Mouse (Mus musculus): Measurements from ENCODE around the gene Selenof. TPM values are rescaled to one million over a fixed set of nuclear protein-coding genes. Genes with fewer than 3 reads are reported as not detected.

Selenof gene
- 610 and 622 TPM in 2 replicates for polyA plus RNA-seq (2015; fragmentation: Nextera tagmentation; extraction: Ambion mirVana)

- Histone ChIP-seq H3K27ac (ENCODE audit: low read length) (peak within 1 kb of the TSS; percentile 95), H3K27me3 (ENCODE audit: control insufficient read depth, insufficient read depth, low read length) (no peaks in the 10 kb centered on the region), H3K4me2 (ENCODE audit: low read depth, low read length) (peak within 1 kb of the TSS; percentile 93), H3K36me3 (ENCODE audit: control insufficient read depth, insufficient read depth, low read length) (no peaks in the 10 kb centered on the region), H3K4me3 (replicated peaks; ENCODE audit: low read length) (peak within 1 kb of the TSS; percentile 92), H3K4me1 (ENCODE audit: control insufficient read depth, insufficient read depth, low read length) (peaks cover 13% of the 10 kb centered on the region), H3K9me3 (replicated peaks; ENCODE audit: control insufficient read depth, low read length) (no peaks in the 10 kb centered on the region), H3K9ac (ENCODE audit: low read length) (peak within 1 kb of the TSS; percentile 96)
- ATAC-seq (ENCODE audit: insufficient read depth, low FRiP score): peak; percentile 98
- under 1% methylated on average over 63 of the region's 69 CpGs for WGBS
These were observed at the start of gene Selenof, which contains the start of gene Hs2st1 for GRCm38 (mm10) chr3:144570047-144570815. TSS of gene Selenof (plus strand) at chr3:144570304. TSS of gene Hs2st1 (minus strand) at chr3:144570181.

GRCm38 (mm10) chr3:144527918-144528317, 42.2 kb upstream of the Selenof start:
- WGBS: 88% methylated on average over 7 of the region's 7 CpGs
- Histone ChIP-seq H3K4me1 (ENCODE audit: control insufficient read depth, insufficient read depth, low read length) (no peaks in the 10 kb centered on the region), H3K4me3 (replicated peaks; ENCODE audit: low read length) (no peak overlapping the region), H3K27me3 (ENCODE audit: control insufficient read depth, insufficient read depth, low read length) (no peaks in the 10 kb centered on the region), H3K36me3 (ENCODE audit: control insufficient read depth, insufficient read depth, low read length) (no peaks in the 10 kb centered on the region), H3K27ac (ENCODE audit: low read length) (no peak overlapping the region), H3K4me2 (ENCODE audit: low read depth, low read length) (no peak overlapping the region), H3K9me3 (replicated peaks; ENCODE audit: control insufficient read depth, low read length) (no peaks in the 10 kb centered on the region), H3K9ac (ENCODE audit: low read length) (no peak overlapping the region)
- no peak for ATAC-seq (ENCODE audit: insufficient read depth, low FRiP score)

DNA sequence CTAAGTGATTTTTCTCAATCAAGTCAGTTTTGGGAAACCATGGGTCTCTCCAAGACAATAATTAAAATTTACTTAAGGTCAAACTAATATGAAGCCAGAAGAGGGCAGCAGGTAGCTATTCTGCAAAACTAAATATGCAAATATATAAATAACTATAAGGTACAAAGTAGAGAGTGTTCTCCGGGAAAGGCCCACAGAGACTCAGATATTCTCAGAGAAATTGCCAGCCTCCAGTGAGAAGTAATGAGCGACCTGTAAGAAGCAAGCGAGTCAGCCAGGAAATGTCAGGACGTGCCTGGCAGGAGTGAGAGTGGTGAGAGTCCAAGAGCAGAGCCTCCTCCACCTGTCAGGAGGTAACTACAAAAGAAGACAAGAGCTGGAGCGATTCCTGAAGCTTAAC, 39.1 kb upstream of the Selenof start:
- H3K4me3 ChIP-seq (replicated peaks; ENCODE audit: low read length): no peak overlapping the region
- WGBS: 38% methylated on average over 5 of the region's 5 CpGs
- no peaks in the 10 kb centered on the region for H3K36me3 ChIP-seq (ENCODE audit: control insufficient read depth, insufficient read depth, low read length)
- no peak overlapping the region for H3K4me2 ChIP-seq (ENCODE audit: low read depth, low read length)
- H3K9me3 ChIP-seq (replicated peaks; ENCODE audit: control insufficient read depth, low read length): no peaks in the 10 kb centered on the region
- H3K4me1 ChIP-seq (ENCODE audit: control insufficient read depth, insufficient read depth, low read length): no peaks in the 10 kb centered on the region
- no peak overlapping the region for H3K27ac ChIP-seq (ENCODE audit: low read length)
- no peak overlapping the region for H3K9ac ChIP-seq (ENCODE audit: low read length)
- peak; percentile 37; the same call in 1 of the 2 replicates for ATAC-seq (ENCODE audit: insufficient read depth, low FRiP score)
- no peaks in the 10 kb centered on the region for H3K27me3 ChIP-seq (ENCODE audit: control insufficient read depth, insufficient read depth, low read length)

DNA sequence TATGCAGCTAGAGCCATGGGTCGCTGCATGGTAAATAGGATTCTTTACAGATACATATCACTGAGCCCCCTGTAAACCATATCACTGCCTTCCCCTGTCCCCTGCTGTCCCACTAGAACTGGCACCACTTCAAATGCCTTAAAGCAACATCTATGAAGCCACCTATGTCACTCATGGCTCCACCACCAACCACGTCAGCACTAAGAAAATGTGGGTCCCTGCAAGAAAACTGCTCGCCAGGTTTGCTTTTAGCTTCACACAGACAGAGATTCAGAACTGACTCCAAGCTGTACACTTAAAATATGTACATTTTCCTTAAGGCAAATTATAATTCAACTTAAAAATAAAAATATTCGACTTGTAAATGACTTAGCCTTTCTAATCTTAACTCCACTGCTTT, 35.0 kb upstream of the Selenof start:
- WGBS: 92% methylated on average over 4 of the region's 4 CpGs
- H3K9me3 ChIP-seq (replicated peaks; ENCODE audit: control insufficient read depth, low read length): no peaks in the 10 kb centered on the region
- ATAC-seq (ENCODE audit: insufficient read depth, low FRiP score): no peak

GRCm38 (mm10) chr3:144537078-144537855, 32.8 kb upstream of the Selenof start:
- Histone ChIP-seq H3K9me3 (replicated peaks; ENCODE audit: control insufficient read depth, low read length) (no peaks in the 10 kb centered on the region), H3K27me3 (ENCODE audit: control insufficient read depth, insufficient read depth, low read length) (no peaks in the 10 kb centered on the region), H3K27ac (ENCODE audit: low read length) (no peak overlapping the region), H3K4me1 (ENCODE audit: control insufficient read depth, insufficient read depth, low read length) (peaks cover 26% of the 10 kb centered on the region), H3K36me3 (ENCODE audit: control insufficient read depth, insufficient read depth, low read length) (no peaks in the 10 kb centered on the region), H3K4me3 (replicated peaks; ENCODE audit: low read length) (no peak overlapping the region), H3K4me2 (ENCODE audit: low read depth, low read length) (no peak overlapping the region), H3K9ac (ENCODE audit: low read length) (no peak overlapping the region)
- ATAC-seq (ENCODE audit: insufficient read depth, low FRiP score): peak; percentile 62; the same call in 1 of the 2 replicates
- WGBS: 74% methylated on average over 7 of the region's 7 CpGs

More for the DNA sequence above, 35.0 kb upstream of the Selenof start:
- Histone ChIP-seq H3K4me3 (replicated peaks; ENCODE audit: low read length) (no peak overlapping the region), H3K27me3 (ENCODE audit: control insufficient read depth, insufficient read depth, low read length) (no peaks in the 10 kb centered on the region), H3K27ac (ENCODE audit: low read length) (no peak overlapping the region), H3K4me2 (ENCODE audit: low read depth, low read length) (no peak overlapping the region), H3K9ac (ENCODE audit: low read length) (no peak overlapping the region), H3K36me3 (ENCODE audit: control insufficient read depth, insufficient read depth, low read length) (no peaks in the 10 kb centered on the region), H3K4me1 (ENCODE audit: control insufficient read depth, insufficient read depth, low read length) (peaks cover 12% of the 10 kb centered on the region; the same call in 1 of the 2 replicates)

GRCm38 (mm10) chr3:144539051-144539450, 31.1 kb upstream of the Selenof start:
- ATAC-seq (ENCODE audit: insufficient read depth, low FRiP score): no peak

DNA sequence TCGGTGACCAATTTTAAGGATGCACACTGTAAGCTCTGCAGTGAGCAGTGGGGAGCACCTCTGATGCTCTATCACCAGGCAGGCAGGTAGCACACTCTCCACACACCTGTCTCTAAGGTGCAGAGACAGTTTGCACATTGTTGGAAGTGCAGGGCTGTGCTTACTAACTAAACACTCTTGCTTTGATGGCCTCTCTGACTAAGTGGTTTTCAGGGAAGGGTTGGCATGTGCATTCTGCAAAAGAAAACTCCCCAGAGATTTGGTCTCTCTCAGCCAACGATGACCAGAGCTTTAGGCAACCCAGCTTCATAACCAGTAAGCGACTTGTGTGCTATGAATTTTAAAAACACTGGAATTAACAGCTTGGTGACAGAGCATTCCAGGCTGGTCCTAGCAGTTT, 29.3 kb upstream of the Selenof start:
- H3K9ac ChIP-seq (ENCODE audit: low read length): no peak overlapping the region
- no peak overlapping the region for H3K27ac ChIP-seq (ENCODE audit: low read length)
- H3K4me2 ChIP-seq (ENCODE audit: low read depth, low read length): no peak overlapping the region
- no peak overlapping the region for H3K4me3 ChIP-seq (replicated peaks; ENCODE audit: low read length)
- no peaks in the 10 kb centered on the region for H3K36me3 ChIP-seq (ENCODE audit: control insufficient read depth, insufficient read depth, low read length)
- no peaks in the 10 kb centered on the region for H3K9me3 ChIP-seq (replicated peaks; ENCODE audit: control insufficient read depth, low read length)
- peaks cover 29% of the 10 kb centered on the region for H3K4me1 ChIP-seq (ENCODE audit: control insufficient read depth, insufficient read depth, low read length)
- H3K27me3 ChIP-seq (ENCODE audit: control insufficient read depth, insufficient read depth, low read length): no peaks in the 10 kb centered on the region
- WGBS: 62% methylated on average over 3 of the region's 3 CpGs
- ATAC-seq (ENCODE audit: insufficient read depth, low FRiP score): no peak

More at GRCm38 (mm10) chr3:144539051-144539450, 31.1 kb upstream of the Selenof start:
- peaks cover 26% of the 10 kb centered on the region for H3K4me1 ChIP-seq (ENCODE audit: control insufficient read depth, insufficient read depth, low read length)
- H3K4me2 ChIP-seq (ENCODE audit: low read depth, low read length): no peak overlapping the region
- no peak overlapping the region for H3K9ac ChIP-seq (ENCODE audit: low read length)
- no peak overlapping the region for H3K27ac ChIP-seq (ENCODE audit: low read length)
- H3K9me3 ChIP-seq (replicated peaks; ENCODE audit: control insufficient read depth, low read length): no peaks in the 10 kb centered on the region
- no peaks in the 10 kb centered on the region for H3K27me3 ChIP-seq (ENCODE audit: control insufficient read depth, insufficient read depth, low read length)
- 38% methylated on average over 3 of the region's 3 CpGs for WGBS
- no peak overlapping the region for H3K4me3 ChIP-seq (replicated peaks; ENCODE audit: low read length)
- H3K36me3 ChIP-seq (ENCODE audit: control insufficient read depth, insufficient read depth, low read length): no peaks in the 10 kb centered on the region

DNA sequence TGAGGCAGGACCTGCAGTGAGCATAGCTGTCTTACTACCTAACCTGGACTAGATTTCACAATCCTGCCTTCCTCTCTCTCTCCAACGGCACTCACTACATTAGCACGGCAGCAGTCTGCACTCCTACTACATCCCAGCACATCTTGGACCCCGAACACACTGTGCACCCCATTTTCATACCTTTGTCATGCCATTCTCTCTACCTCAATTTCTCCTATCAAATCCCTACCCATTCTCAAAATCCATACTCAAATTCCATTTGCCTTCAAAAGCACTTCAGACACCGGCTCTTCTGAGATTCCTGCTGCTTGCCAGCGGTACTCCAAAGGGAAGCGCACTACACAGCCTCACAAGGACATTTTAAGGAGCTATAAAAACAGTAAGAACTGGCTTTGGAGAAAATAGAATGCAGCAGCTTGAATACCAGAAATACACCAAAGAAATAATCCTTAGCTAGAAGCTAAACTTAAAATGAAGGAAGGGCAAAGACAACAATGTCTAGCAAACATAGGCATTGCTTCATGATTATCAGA, 28.1 kb upstream of the Selenof start:
- H3K9me3 ChIP-seq (replicated peaks; ENCODE audit: control insufficient read depth, low read length): no peaks in the 10 kb centered on the region
- H3K4me2 ChIP-seq (ENCODE audit: low read depth, low read length): no peak overlapping the region
- H3K27ac ChIP-seq (ENCODE audit: low read length): no peak overlapping the region
- peaks cover 34% of the 10 kb centered on the region for H3K4me1 ChIP-seq (ENCODE audit: control insufficient read depth, insufficient read depth, low read length)
- no peaks in the 10 kb centered on the region for H3K27me3 ChIP-seq (ENCODE audit: control insufficient read depth, insufficient read depth, low read length)
- no peaks in the 10 kb centered on the region for H3K36me3 ChIP-seq (ENCODE audit: control insufficient read depth, insufficient read depth, low read length)
- no peak for ATAC-seq (ENCODE audit: insufficient read depth, low FRiP score)
- WGBS: 70% methylated on average over 6 of the region's 6 CpGs
- H3K9ac ChIP-seq (ENCODE audit: low read length): no peak overlapping the region
- no peak overlapping the region for H3K4me3 ChIP-seq (replicated peaks; ENCODE audit: low read length)

- H3K4me2 ChIP-seq (ENCODE audit: low read depth, low read length): no peak overlapping the region
- H3K9me3 ChIP-seq (replicated peaks; ENCODE audit: control insufficient read depth, low read length): no peaks in the 10 kb centered on the region
- no peak overlapping the region for H3K9ac ChIP-seq (ENCODE audit: low read length)
- H3K27me3 ChIP-seq (ENCODE audit: control insufficient read depth, insufficient read depth, low read length): no peaks in the 10 kb centered on the region
- ATAC-seq (ENCODE audit: insufficient read depth, low FRiP score): no peak
- 82% methylated on average over 7 of the region's 7 CpGs for WGBS
- H3K27ac ChIP-seq (ENCODE audit: low read length): no peak overlapping the region
- no peak overlapping the region for H3K4me3 ChIP-seq (replicated peaks; ENCODE audit: low read length)
- H3K36me3 ChIP-seq (ENCODE audit: control insufficient read depth, insufficient read depth, low read length): no peaks in the 10 kb centered on the region
- peaks cover 28% of the 10 kb centered on the region for H3K4me1 ChIP-seq (ENCODE audit: control insufficient read depth, insufficient read depth, low read length)
These were observed 25.0 kb upstream of the Selenof start for GRCm38 (mm10) chr3:144545152-144545551.
